Mouse (Mus musculus) forebrain, embryonic 11.5 days (tissue): ENCODE measurements around the gene Theg. TPM values are rescaled to one million over a fixed set of nuclear protein-coding genes. Genes with fewer than 3 reads are reported as not detected.

Experiments
- ATAC-seq: fragments of 200-750 bp; cut with Nextera tagmentation; replicated peaks from 2 replicates; pipeline ENCODE4 v1.8.0; 2017; ENCODE audit warnings: moderate TSS enrichment; ENCODE audit not compliant: low FRiP score
- DNase-seq: peaks from one replicate; pipeline ENCODE4 v3.0.0-alpha.2; 2017; ENCODE audit warnings: low spot score
- H3K27ac ChIP-seq: fragments of 300-500 bp; sonication (generic); 2 replicates; pipeline ENCODE4 v1.5.1; 2014; ENCODE audit warnings: low read depth, low read length
- H3K27me3 ChIP-seq: fragments of 300-500 bp; sonication (generic); 2 replicates; pipeline ENCODE4 v1.6.1; 2014; ENCODE audit warnings: mild to moderate bottlenecking, low read length, mixed read lengths; ENCODE audit not compliant: control insufficient read depth, insufficient read depth
- H3K36me3 ChIP-seq: fragments of 300-500 bp; sonication (generic); 2 replicates; pipeline ENCODE4 v1.6.1; 2014; ENCODE audit warnings: mild to moderate bottlenecking, low read length, moderate library complexity, mixed read lengths; ENCODE audit not compliant: control insufficient read depth, insufficient read depth
- H3K4me1 ChIP-seq: fragments of 300-500 bp; sonication (generic); replicated peaks from 2 replicates; pipeline ENCODE4 v1.6.1; 2014; ENCODE audit warnings: low read length, mixed read lengths; ENCODE audit not compliant: control insufficient read depth, insufficient read depth
- H3K4me2 ChIP-seq: fragments of 300-500 bp; sonication (generic); 2 replicates; pipeline ENCODE4 v1.6.1; 2014; ENCODE audit warnings: low read depth, mild to moderate bottlenecking, low read length, moderate library complexity, mixed read lengths; ENCODE audit not compliant: severe bottlenecking
- H3K4me3 ChIP-seq: fragments of 300-500 bp; sonication (generic); 2 replicates; pipeline ENCODE4 v1.5.1; 2014; ENCODE audit warnings: low read depth, low read length
- H3K9ac ChIP-seq: fragments of 300-500 bp; sonication (generic); 2 replicates; pipeline ENCODE4 v1.6.1; 2014; ENCODE audit warnings: low read length
- H3K9me3 ChIP-seq: fragments of 300-500 bp; sonication (generic); 2 replicates; pipeline ENCODE4 v1.6.1; 2016; ENCODE audit warnings: low read length, mixed read lengths; ENCODE audit not compliant: control insufficient read depth
- WGBS: fragments of 180-500 bp; shearing (Covaris S2); extraction: QIAGEN DNeasy Blood & Tissue Kit; methylation state at CpG from one replicate; pipeline ENCODE4 v1.1.7; 2014; 5-methylcytosine and 5-hydroxymethylcytosine counted together
- polyA plus RNA-seq: library from polyadenylated mRNA; unstranded; fragments of >200 nt; fragmentation: Nextera tagmentation; extraction: Ambion mirVana; gene quantifications from 2 replicates; pipeline ENCODE4 v1.2.1, GENCODE M21; 2014

The Theg gene
- polyA plus RNA-seq, 1 experiment from 2014 or later, result not detected

GRCm38 (mm10) chr10:79536461-79537080 lies 50.6 kb downstream of the Theg start:
- 78% methylated on average over 12 of the region's 12 CpGs for WGBS
- H3K27ac ChIP-seq, result no peak overlapping the region
- H3K36me3 ChIP-seq, result peaks cover 12% of the 10 kb centered on the region
- no peak overlapping the region for H3K4me2 ChIP-seq
- H3K4me1 ChIP-seq, result peaks cover 7% of the 10 kb centered on the region; the same call in 1 of the 2 replicates
- ATAC-seq (no peak), DNase-seq (no peak)
- no peak overlapping the region for H3K4me3 ChIP-seq
- H3K27me3 ChIP-seq, result no peaks in the 10 kb centered on the region
- H3K9me3 ChIP-seq, result no peaks in the 10 kb centered on the region
- no peak overlapping the region for H3K9ac ChIP-seq

- DNase-seq (no peak), ATAC-seq (no peak)
- 57% methylated on average over 1 of the region's 1 CpGs for WGBS
- H3K4me3 ChIP-seq, result no peak overlapping the region
- peaks cover 7% of the 10 kb centered on the region; the same call in 1 of the 2 replicates for H3K4me1 ChIP-seq
- H3K27me3 ChIP-seq, result no peaks in the 10 kb centered on the region
- no peak overlapping the region for H3K27ac ChIP-seq
- no peak overlapping the region for H3K4me2 ChIP-seq
- H3K9me3 ChIP-seq, result no peaks in the 10 kb centered on the region
- H3K9ac ChIP-seq, result no peak overlapping the region
- peaks cover 8% of the 10 kb centered on the region for H3K36me3 ChIP-seq
Measured at GRCm38 (mm10) chr10:79535431-79535830, 51.7 kb downstream of the Theg start.

GRCm38 (mm10) chr10:79534426-79534825 lies 52.7 kb downstream of the Theg start:
- Histone ChIP-seq H3K4me3 (no peak overlapping the region), H3K9ac (no peak overlapping the region), H3K36me3 (peaks cover under 1% of the 10 kb centered on the region; the same call in 1 of the 2 replicates), H3K9me3 (no peaks in the 10 kb centered on the region), H3K4me1 (peaks cover 7% of the 10 kb centered on the region; the same call in 1 of the 2 replicates), H3K27me3 (no peaks in the 10 kb centered on the region), H3K27ac (no peak overlapping the region), H3K4me2 (no peak overlapping the region)
- DNase-seq (no peak), ATAC-seq (no peak)
- 87% methylated on average over 2 of the region's 2 CpGs for WGBS

- Histone ChIP-seq H3K4me2 (peak within 1 kb of the TSS; percentile 96), H3K4me3 (peak within 1 kb of the TSS; percentile 56), H3K4me1 (peaks cover 7% of the 10 kb centered on the region; the same call in 1 of the 2 replicates), H3K36me3 (no peaks in the 10 kb centered on the region), H3K27ac (no peak within 1 kb of the TSS), H3K9ac (peak within 1 kb of the TSS; percentile 58), H3K27me3 (no peaks in the 10 kb centered on the region), H3K9me3 (no peaks in the 10 kb centered on the region)
- under 1% methylated on average over 52 of the region's 52 CpGs for WGBS
- ATAC-seq (peak; percentile 79), DNase-seq (peak; percentile 89)
Measured at GRCm38 (mm10) chr10:79533126-79533911, 53.8 kb downstream of the Theg start, which contains the start of gene Plpp2. TSS of gene Plpp2 (minus strand) at chr10:79533796.

GRCm38 (mm10) chr10:79532678-79533077 lies 54.5 kb downstream of the Theg start:
- peak; percentile 48 for DNase-seq
- WGBS, result 19% methylated on average over 3 of the region's 3 CpGs
- Histone ChIP-seq H3K9ac (peak overlapping the region; percentile 58), H3K4me1 (peaks cover 7% of the 10 kb centered on the region; the same call in 1 of the 2 replicates), H3K4me3 (peak overlapping the region; percentile 56), H3K4me2 (peak overlapping the region; percentile 96), H3K27ac (no peak overlapping the region), H3K27me3 (no peaks in the 10 kb centered on the region), H3K9me3 (no peaks in the 10 kb centered on the region), H3K36me3 (no peaks in the 10 kb centered on the region)
- ATAC-seq, result peak; percentile 5; the same call in 1 of the 2 replicates

- Histone ChIP-seq H3K36me3 (no peaks in the 10 kb centered on the region), H3K27me3 (no peaks in the 10 kb centered on the region), H3K4me3 (no peak overlapping the region), H3K4me1 (peaks cover 7% of the 10 kb centered on the region; the same call in 1 of the 2 replicates), H3K4me2 (no peak overlapping the region), H3K27ac (no peak overlapping the region), H3K9ac (no peak overlapping the region), H3K9me3 (no peaks in the 10 kb centered on the region)
- 93% methylated on average over 3 of the region's 3 CpGs for WGBS
- DNase-seq, result peak; percentile 28
- no peak for ATAC-seq
Measured at GRCm38 (mm10) chr10:79531593-79531992, 55.5 kb downstream of the Theg start.

GRCm38 (mm10) chr10:79530721-79531120 lies 56.4 kb downstream of the Theg start:
- DNase-seq (peak; percentile 47), ATAC-seq (no peak)
- Histone ChIP-seq H3K9me3 (no peaks in the 10 kb centered on the region), H3K4me3 (no peak overlapping the region), H3K36me3 (no peaks in the 10 kb centered on the region), H3K27me3 (no peaks in the 10 kb centered on the region), H3K9ac (no peak overlapping the region), H3K4me2 (no peak overlapping the region), H3K27ac (no peak overlapping the region), H3K4me1 (peaks cover 7% of the 10 kb centered on the region; the same call in 1 of the 2 replicates)
- WGBS, result 94% methylated on average over 13 of the region's 13 CpGs

GRCm38 (mm10) chr10:79530241-79530640 lies 56.9 kb downstream of the Theg start:
- DNase-seq (peak; percentile 42), ATAC-seq (no peak)
- Histone ChIP-seq H3K4me2 (no peak overlapping the region), H3K27ac (no peak overlapping the region), H3K4me1 (peaks cover 7% of the 10 kb centered on the region; the same call in 1 of the 2 replicates), H3K9me3 (no peaks in the 10 kb centered on the region), H3K36me3 (no peaks in the 10 kb centered on the region), H3K27me3 (no peaks in the 10 kb centered on the region), H3K9ac (no peak overlapping the region), H3K4me3 (no peak overlapping the region)
- 84% methylated on average over 8 of the region's 8 CpGs for WGBS
